Mouse (Mus musculus): ENCODE measurements around the gene Trim47.

GRCm38 (mm10) chr11:116078221-116078620 is 48.8 kb downstream of the Trim47 start:
- TF ChIP-seq CTCF (IDR thresholded peaks at IDR 0.05; ENCODE audit: borderline replicate concordance, control insufficient read depth, extremely low read depth, insufficient read depth, low read length, poor library complexity) (no peak), POLR2A (IDR thresholded peaks at IDR 0.05; ENCODE audit: control insufficient read depth, extremely low read depth, insufficient read depth, low read length, poor library complexity) (peak; percentile 88)

Measured in thymus, adult 2 months (tissue).